Mouse (Mus musculus) liver, embryonic 14.5 days (tissue): ENCODE results near the gene Gc.

ENCODE experiments used
- CTCF ChIP-seq: IDR thresholded peaks from 2 replicates; pipeline ENCODE4 v1.5.1; 2016; ENCODE audit warnings: antibody characterized with exemption, low read depth, control low read depth
- EP300 ChIP-seq: IDR thresholded peaks from 2 replicates; pipeline ENCODE4 v1.6.1; 2016; ENCODE audit warnings: antibody characterized with exemption, low read depth

DNA sequence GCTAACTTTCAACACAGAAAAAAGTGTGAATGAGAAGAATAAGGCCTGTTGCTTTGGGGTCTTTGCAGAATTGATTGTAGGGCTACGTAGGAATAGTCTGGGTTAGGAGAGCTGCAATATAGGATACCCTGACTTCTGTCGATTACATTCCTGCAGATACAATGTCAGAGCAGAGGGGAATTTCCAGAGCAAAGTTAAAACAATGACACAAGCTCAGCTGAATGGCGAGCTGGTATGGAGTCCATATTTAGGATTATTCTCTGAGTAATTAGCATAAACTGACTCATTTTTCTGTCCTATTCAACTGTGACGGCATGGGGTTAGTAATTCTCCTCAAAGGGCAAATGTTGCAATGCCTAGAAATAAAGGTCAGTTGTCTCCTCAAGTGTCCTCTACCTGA, 12.8 kb upstream of the Gc start:
- TF ChIP-seq CTCF (no peak), EP300 (no peak)
